Mouse (Mus musculus) intestine, embryonic 16.5 days (tissue): ENCODE results near the gene Znrd1as. TPM values are rescaled to one million over a fixed set of nuclear protein-coding genes. Genes with fewer than 3 reads are reported as not detected.

ENCODE experiments used
- ATAC-seq: fragments of 200-750 bp; cut with Nextera tagmentation; 2 replicates; pipeline ENCODE4 v1.8.0; 2017; ENCODE audit warnings: moderate TSS enrichment, moderate library complexity
- H3K27ac ChIP-seq: fragments of 300-500 bp; sonication (generic); 2 replicates; pipeline ENCODE4 v1.5.1; 2014; ENCODE audit warnings: mild to moderate bottlenecking, low read length
- H3K27me3 ChIP-seq: fragments of 300-500 bp; sonication (generic); replicated peaks from 2 replicates; pipeline ENCODE4 v1.6.1; 2014; ENCODE audit warnings: low read length, control low read depth, mixed read lengths; ENCODE audit not compliant: control insufficient read depth, insufficient read depth
- H3K36me3 ChIP-seq: fragments of 300-500 bp; sonication (generic); 2 replicates; pipeline ENCODE4 v1.6.1; 2014; ENCODE audit warnings: low read length, control low read depth; ENCODE audit not compliant: control insufficient read depth, insufficient read depth
- H3K4me1 ChIP-seq: fragments of 300-500 bp; sonication (generic); 2 replicates; pipeline ENCODE4 v1.6.1; 2014; ENCODE audit warnings: low read length, control low read depth, mixed read lengths; ENCODE audit not compliant: control insufficient read depth, insufficient read depth
- H3K4me2 ChIP-seq: fragments of 300-500 bp; sonication (generic); 2 replicates; pipeline ENCODE4 v1.6.1; 2014; ENCODE audit warnings: low read depth, low read length, control low read depth
- H3K4me3 ChIP-seq: fragments of 300-500 bp; sonication (generic); 2 replicates; pipeline ENCODE4 v1.5.1; 2014; ENCODE audit warnings: mild to moderate bottlenecking, low read length
- H3K9ac ChIP-seq: fragments of 300-500 bp; sonication (generic); 2 replicates; pipeline ENCODE4 v1.6.1; 2014; ENCODE audit warnings: low read depth, low read length
- H3K9me3 ChIP-seq: fragments of 300-500 bp; sonication (generic); 2 replicates; pipeline ENCODE4 v1.6.1; 2016; ENCODE audit warnings: low read length, control low read depth; ENCODE audit not compliant: control insufficient read depth
- WGBS: fragments of 180-500 bp; shearing (Covaris S2); extraction: QIAGEN DNeasy Blood & Tissue Kit; methylation state at CpG from one replicate; pipeline ENCODE4 v1.1.7; 2014; 5-methylcytosine and 5-hydroxymethylcytosine counted together
- polyA plus RNA-seq: library from polyadenylated mRNA; unstranded; fragments of >200 nt; fragmentation: Nextera tagmentation; extraction: Ambion mirVana; gene quantifications from 2 replicates; pipeline ENCODE4 v1.2.1, GENCODE M21; 2015

Znrd1as gene
- polyA plus RNA-seq, 1 experiment from 2014 or later: 6.6 TPM

GRCm38 (mm10) chr17:36929236-36929932 lies 29.0 kb upstream of the Znrd1as start:
- no peak overlapping the region for H3K4me3 ChIP-seq
- no peak overlapping the region for H3K9ac ChIP-seq
- H3K4me2 ChIP-seq: no peak overlapping the region
- no peaks in the 10 kb centered on the region for H3K27me3 ChIP-seq
- no peaks in the 10 kb centered on the region for H3K4me1 ChIP-seq
- H3K36me3 ChIP-seq: no peaks in the 10 kb centered on the region
- no peak for ATAC-seq
- no peak overlapping the region for H3K27ac ChIP-seq
- WGBS: 75% methylated on average over 12 of the region's 12 CpGs
- no peaks in the 10 kb centered on the region for H3K9me3 ChIP-seq

- H3K27ac ChIP-seq: no peak overlapping the region
- H3K9me3 ChIP-seq: no peaks in the 10 kb centered on the region
- 68% methylated on average over 6 of the region's 6 CpGs for WGBS
- no peak overlapping the region for H3K4me2 ChIP-seq
- ATAC-seq: no peak
- H3K27me3 ChIP-seq: no peaks in the 10 kb centered on the region
- no peaks in the 10 kb centered on the region for H3K36me3 ChIP-seq
- no peak overlapping the region for H3K9ac ChIP-seq
- no peak overlapping the region for H3K4me3 ChIP-seq
- H3K4me1 ChIP-seq: no peaks in the 10 kb centered on the region
Observed at GRCm38 (mm10) chr17:36930233-36930632, 28.2 kb upstream of the Znrd1as start.

GRCm38 (mm10) chr17:36931130-36931529 lies 27.3 kb upstream of the Znrd1as start:
- Histone ChIP-seq H3K27ac (no peak overlapping the region), H3K9ac (no peak overlapping the region), H3K36me3 (no peaks in the 10 kb centered on the region), H3K4me3 (no peak overlapping the region), H3K27me3 (no peaks in the 10 kb centered on the region), H3K4me1 (no peaks in the 10 kb centered on the region), H3K9me3 (no peaks in the 10 kb centered on the region), H3K4me2 (no peak overlapping the region)
- no peak for ATAC-seq
- 80% methylated on average over 4 of the region's 4 CpGs for WGBS

GRCm38 (mm10) chr17:36931806-36932205 lies 26.6 kb upstream of the Znrd1as start:
- Histone ChIP-seq H3K27ac (no peak overlapping the region), H3K4me3 (no peak overlapping the region), H3K36me3 (no peaks in the 10 kb centered on the region), H3K9me3 (no peaks in the 10 kb centered on the region), H3K27me3 (no peaks in the 10 kb centered on the region), H3K9ac (no peak overlapping the region), H3K4me2 (no peak overlapping the region), H3K4me1 (no peaks in the 10 kb centered on the region)
- WGBS: 67% methylated on average over 2 of the region's 2 CpGs
- ATAC-seq: no peak

- H3K9me3 ChIP-seq: no peaks in the 10 kb centered on the region
- H3K4me1 ChIP-seq: peaks cover 5% of the 10 kb centered on the region
- peaks cover 15% of the 10 kb centered on the region for H3K27me3 ChIP-seq
- ATAC-seq: no peak
- WGBS: 71% methylated on average over 2 of the region's 2 CpGs
- H3K4me2 ChIP-seq: no peak overlapping the region
- H3K27ac ChIP-seq: no peak overlapping the region
- H3K9ac ChIP-seq: no peak overlapping the region
- H3K4me3 ChIP-seq: no peak overlapping the region
- H3K36me3 ChIP-seq: no peaks in the 10 kb centered on the region
Observed at GRCm38 (mm10) chr17:36938056-36938455, 20.3 kb upstream of the Znrd1as start.

DNA sequence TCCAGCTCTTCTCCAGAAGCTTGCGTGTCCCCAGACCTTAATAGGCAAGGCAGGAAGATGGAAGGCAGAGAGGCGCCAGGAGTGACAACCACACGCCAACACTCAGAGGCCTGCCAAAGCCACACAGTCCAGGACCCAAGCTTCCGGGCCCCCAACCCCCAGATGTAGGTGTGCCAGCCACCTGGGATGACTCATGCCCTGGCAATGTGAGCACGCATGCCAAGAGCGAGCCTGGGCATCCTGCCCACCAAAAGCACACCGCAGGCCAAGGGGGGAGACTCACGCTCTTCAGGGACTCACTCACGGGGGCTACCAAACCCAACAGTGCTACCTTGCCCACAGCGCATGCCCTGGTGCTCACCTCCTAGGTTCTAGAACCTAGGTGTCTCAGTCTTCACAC lies 16.0 kb upstream of the Znrd1as start:
- ATAC-seq: 0 out of 2 replicates have a peak, but pooled peaks have one; percentile 9
- H3K36me3 ChIP-seq: no peaks in the 10 kb centered on the region
- WGBS: 46% methylated on average over 10 of the region's 10 CpGs

DNA sequence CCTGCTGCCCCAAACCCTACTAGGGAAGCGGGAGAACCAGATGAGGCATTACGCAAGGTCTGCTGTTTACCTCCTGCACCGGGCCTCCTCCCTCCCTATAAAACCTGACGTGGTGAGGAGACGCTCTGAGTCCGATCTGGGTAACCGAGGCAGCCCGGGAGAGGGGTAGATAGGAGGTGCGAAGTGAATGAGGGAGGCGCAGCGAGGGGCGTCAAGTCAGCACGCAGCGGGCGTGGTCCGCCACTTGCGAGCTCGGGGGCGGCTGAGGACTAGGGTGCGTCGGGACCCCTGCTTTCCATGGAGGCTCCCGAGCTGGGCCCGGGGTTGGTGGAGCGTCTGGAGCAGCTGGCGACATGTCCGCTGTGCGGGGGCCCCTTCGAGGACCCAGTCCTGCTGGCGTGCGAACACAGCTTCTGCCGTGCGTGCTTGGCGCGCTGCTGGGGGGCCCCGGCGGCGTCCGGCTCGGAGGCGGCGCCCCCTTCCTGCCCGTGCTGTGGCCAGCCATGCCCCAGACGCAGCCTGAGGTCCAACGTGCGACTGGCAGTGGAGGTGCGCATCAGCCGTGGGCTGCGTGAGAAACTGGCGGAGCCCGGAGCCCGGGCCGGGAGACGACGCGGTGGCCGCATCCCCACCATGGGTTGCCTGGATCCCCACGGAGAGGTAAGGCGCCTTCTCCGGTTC lies 15.5 kb upstream of the Znrd1as start, which contains the start of gene Rnf39:
Rnf39 (plus strand) TSS at position 128 of the 681 bp plus-strand sequence.
- WGBS: 1% methylated on average over 58 of the region's 59 CpGs
- H3K9ac ChIP-seq: peak within 1 kb of the TSS; percentile 65
- H3K9me3 ChIP-seq: no peaks in the 10 kb centered on the region
- peak within 1 kb of the TSS; percentile 90 for H3K4me2 ChIP-seq
- H3K36me3 ChIP-seq: no peaks in the 10 kb centered on the region
- peak; percentile 55 for ATAC-seq
- H3K27ac ChIP-seq: peak within 1 kb of the TSS; percentile 9; the same call in 1 of the 2 replicates
- peaks cover 8% of the 10 kb centered on the region for H3K4me1 ChIP-seq
- peaks cover 23% of the 10 kb centered on the region for H3K27me3 ChIP-seq
- H3K4me3 ChIP-seq: peak within 1 kb of the TSS; percentile 51

More for the DNA sequence above, 16.0 kb upstream of the Znrd1as start:
- H3K27me3 ChIP-seq: peaks cover 23% of the 10 kb centered on the region
- no peaks in the 10 kb centered on the region for H3K9me3 ChIP-seq
- H3K4me3 ChIP-seq: peak overlapping the region; percentile 51
- H3K4me1 ChIP-seq: peaks cover 8% of the 10 kb centered on the region
- H3K27ac ChIP-seq: no peak overlapping the region
- H3K4me2 ChIP-seq: peak overlapping the region; percentile 90
- H3K9ac ChIP-seq: peak overlapping the region; percentile 65; the same call in 1 of the 2 replicates

DNA sequence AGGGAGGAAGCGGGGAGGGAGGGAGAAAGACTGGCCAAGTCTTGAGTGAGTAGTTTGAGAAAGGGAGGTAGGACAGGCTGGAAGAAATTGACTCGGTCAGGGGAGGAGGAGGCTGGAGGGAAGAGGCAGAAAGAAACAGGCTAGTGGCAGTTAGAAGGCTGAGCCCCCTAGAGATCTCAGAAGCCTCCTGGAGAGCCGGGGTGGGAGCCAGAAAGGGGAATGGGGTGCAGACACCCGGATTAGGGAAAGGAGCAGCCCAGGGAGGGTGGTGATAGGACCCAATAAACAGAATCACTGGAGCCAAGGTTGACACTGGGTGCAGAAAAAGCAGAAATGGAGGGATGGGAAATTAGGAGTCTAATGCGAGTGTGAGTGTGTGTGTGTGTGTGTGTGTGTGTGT lies 14.7 kb upstream of the Znrd1as start:
- Histone ChIP-seq H3K4me2 (no peak overlapping the region), H3K36me3 (no peaks in the 10 kb centered on the region), H3K9me3 (no peaks in the 10 kb centered on the region), H3K9ac (no peak overlapping the region), H3K4me3 (peak overlapping the region; percentile 51), H3K27me3 (peaks cover 23% of the 10 kb centered on the region), H3K4me1 (peaks cover 8% of the 10 kb centered on the region), H3K27ac (no peak overlapping the region)
- ATAC-seq: no peak
- 25% methylated on average over 5 of the region's 5 CpGs for WGBS

GRCm38 (mm10) chr17:36944121-36944775 lies 14.1 kb upstream of the Znrd1as start:
- Histone ChIP-seq H3K27ac (no peak overlapping the region), H3K9ac (no peak overlapping the region), H3K9me3 (no peaks in the 10 kb centered on the region), H3K4me2 (no peak overlapping the region), H3K4me1 (peaks cover 8% of the 10 kb centered on the region), H3K4me3 (no peak overlapping the region), H3K36me3 (no peaks in the 10 kb centered on the region), H3K27me3 (peaks cover 23% of the 10 kb centered on the region)
- no peak for ATAC-seq
- WGBS: 20% methylated on average over 9 of the region's 9 CpGs
